Mouse (Mus musculus): Measurements from ENCODE around the gene Pros1. TPM values are rescaled to one million over a fixed set of nuclear protein-coding genes. Genes with fewer than 3 reads are reported as not detected.

Gene Pros1
- polyA plus RNA-seq, 1 experiment: 20.0 TPM

DNA sequence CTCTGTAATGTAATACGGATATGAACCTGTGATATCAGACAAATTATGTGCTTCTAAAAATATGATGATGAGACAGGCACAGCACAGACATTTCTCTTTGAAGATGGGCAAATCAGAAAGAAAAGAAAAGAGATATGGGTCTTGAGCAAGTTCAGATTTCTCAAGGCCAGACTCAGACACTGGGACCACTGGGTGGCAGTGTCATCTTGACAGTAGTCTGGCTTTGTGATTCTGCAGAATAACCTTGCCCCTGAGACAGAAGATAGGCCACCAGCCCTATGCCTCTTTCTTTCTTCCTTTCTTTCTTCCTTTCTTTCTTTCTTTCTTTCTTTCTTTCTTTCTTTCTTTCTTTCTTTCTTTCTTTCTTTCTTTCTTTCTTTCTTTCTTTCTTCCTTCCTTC lies 120.8 kb downstream of the Pros1 start:
- TF ChIP-seq CTCF (IDR thresholded peaks at IDR 0.05; ENCODE audit: insufficient read depth, low read length) (no peak), POLR2A (IDR thresholded peaks at IDR 0.05; ENCODE audit: borderline replicate concordance, extremely low read depth, low read depth, low read length) (no peak)
- DNase-seq: no peak

More for the DNA sequence above, 120.8 kb downstream of the Pros1 start:
- WGBS: 69% methylated on average over 1 of the region's 1 CpGs
- Histone ChIP-seq H3K4me1 (ENCODE audit: control insufficient read depth, insufficient read depth, low read length) (no peaks in the 10 kb centered on the region), H3K4me3 (replicated peaks; ENCODE audit: extremely low read depth, low read depth, low read length) (no peak overlapping the region)

Other genes with a start within 250 kb of the Pros1 start
- 3.7 and 4.6 TPM in 2 replicates for gene Nsun3, start 67.5 kb upstream of the Pros1 start, polyA plus RNA-seq (2012; rRNA removed)
- 0.71 and 1.2 TPM in 2 replicates for gene Stx19, start 39.6 kb upstream of the Pros1 start, polyA plus RNA-seq (2012; rRNA removed)
- 6.0 and 6.6 TPM in 2 replicates for gene Arl13b, start 7.3 kb upstream of the Pros1 start, polyA plus RNA-seq (2012; rRNA removed)